Mouse (Mus musculus) intestine, postnatal 0 days (tissue): ENCODE measurements at regions not wholly inside any gene's neighbourhood (a gene's known extent, or its start where the extent isn't known, plus 50 kb on each side); places are given as distances from the start of the nearest gene placed in this dataset.

Experiments used
- ATAC-seq: fragments of 200-750 bp; cut with Nextera tagmentation; 2 replicates; pipeline ENCODE4 v1.8.0; 2017; ENCODE audit warnings: mild to moderate bottlenecking, moderate TSS enrichment, moderate library complexity
- H3K27ac ChIP-seq: fragments of 300-500 bp; sonication (generic); 2 replicates; pipeline ENCODE4 v1.5.1; 2014; ENCODE audit warnings: mild to moderate bottlenecking, low read depth, low read length, moderate library complexity
- H3K27me3 ChIP-seq: fragments of 300-500 bp; sonication (generic); replicated peaks from 2 replicates; pipeline ENCODE4 v1.6.1; 2014; ENCODE audit warnings: low read length, mixed read lengths; ENCODE audit not compliant: control insufficient read depth, insufficient read depth
- H3K36me3 ChIP-seq: fragments of 300-500 bp; sonication (generic); 2 replicates; pipeline ENCODE4 v1.6.1; 2014; ENCODE audit warnings: mild to moderate bottlenecking, moderate library complexity; ENCODE audit not compliant: control insufficient read depth, insufficient read depth
- H3K4me1 ChIP-seq: fragments of 300-500 bp; sonication (generic); replicated peaks from 2 replicates; pipeline ENCODE4 v1.6.1; 2014; ENCODE audit warnings: antibody characterized with exemption, low read length, mixed read lengths; ENCODE audit not compliant: control insufficient read depth, insufficient read depth
- H3K4me2 ChIP-seq: fragments of 300-500 bp; sonication (generic); replicated peaks from 2 replicates; pipeline ENCODE4 v1.6.1; 2014; ENCODE audit warnings: low read depth, mild to moderate bottlenecking, moderate library complexity
- H3K4me3 ChIP-seq: fragments of 300-500 bp; sonication (generic); 2 replicates; pipeline ENCODE4 v1.5.1; 2014; ENCODE audit warnings: low read depth, low read length
- H3K9ac ChIP-seq: fragments of 300-500 bp; sonication (generic); 2 replicates; pipeline ENCODE4 v1.6.1; 2014; ENCODE audit warnings: mild to moderate bottlenecking, low read depth, low read length
- H3K9me3 ChIP-seq: fragments of 300-500 bp; sonication (generic); 2 replicates; pipeline ENCODE4 v1.6.1; 2016; ENCODE audit warnings: mixed run types; ENCODE audit not compliant: control insufficient read depth
- CTCF ChIP-seq: sonication (generic); IDR thresholded peaks from 2 replicates; pipeline ENCODE4 v1.5.1; 2016; ENCODE audit warnings: low read depth, mild to moderate bottlenecking, control low read depth, antibody characterized with exemption, moderate library complexity
- WGBS: fragments of 180-500 bp; shearing (Covaris S2); extraction: QIAGEN DNeasy Blood & Tissue Kit; methylation state at CpG from one replicate; pipeline ENCODE4 v1.1.7; 2014; 5-methylcytosine and 5-hydroxymethylcytosine counted together

- Histone ChIP-seq H3K4me3 (no peak overlapping the region), H3K36me3 (no peaks in the 10 kb centered on the region), H3K27me3 (no peaks in the 10 kb centered on the region), H3K9ac (no peak overlapping the region), H3K27ac (no peak overlapping the region), H3K4me2 (no peak overlapping the region), H3K9me3 (no peaks in the 10 kb centered on the region), H3K4me1 (no peaks in the 10 kb centered on the region)
- TF ChIP-seq CTCF, result no peak
- no peak for ATAC-seq
- 73% methylated on average over 5 of the region's 5 CpGs for whole genome bisulfite sequencing
These were observed 207.5 kb upstream of the Stac start for GRCm38 (mm10) chr9:111897626-111898025.

- no peak for ATAC-seq
- TF ChIP-seq CTCF, result no peak
- Histone ChIP-seq H3K4me3 (no peak overlapping the region), H3K27ac (no peak overlapping the region), H3K36me3 (no peaks in the 10 kb centered on the region), H3K4me2 (no peak overlapping the region), H3K27me3 (no peaks in the 10 kb centered on the region), H3K9ac (no peak overlapping the region), H3K9me3 (no peaks in the 10 kb centered on the region), H3K4me1 (no peaks in the 10 kb centered on the region)
- 65% methylated on average over 2 of the region's 2 CpGs for WGBS
These were observed 189.6 kb upstream of the Stac start for GRCm38 (mm10) chr9:111879710-111880109.

DNA sequence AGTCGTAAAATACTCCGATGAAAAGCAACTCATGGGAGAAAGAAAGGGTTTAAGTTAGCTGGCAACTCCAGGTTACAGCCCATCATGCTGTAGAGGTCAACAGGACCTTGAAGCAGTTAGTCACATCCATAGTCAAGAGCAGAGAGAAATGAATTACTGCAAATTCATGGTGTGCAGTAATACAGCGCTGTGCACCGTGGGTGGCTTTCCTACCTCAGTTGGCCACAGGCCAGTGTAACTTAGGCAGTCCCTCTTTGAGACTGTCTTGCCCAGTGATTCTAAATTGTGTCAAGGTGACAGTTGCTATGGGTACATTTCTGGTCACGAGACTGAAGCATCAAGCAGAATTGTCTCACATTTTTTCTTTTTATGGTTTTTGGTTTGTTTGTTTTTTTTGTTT lies 186.7 kb upstream of the Stac start:
- Histone ChIP-seq H3K9me3 (no peaks in the 10 kb centered on the region), H3K4me1 (no peaks in the 10 kb centered on the region), H3K4me2 (no peak overlapping the region), H3K9ac (no peak overlapping the region), H3K36me3 (no peaks in the 10 kb centered on the region), H3K27ac (no peak overlapping the region), H3K27me3 (no peaks in the 10 kb centered on the region), H3K4me3 (no peak overlapping the region)
- no peak for ATAC-seq
- 75% methylated on average over 5 of the region's 5 CpGs for WGBS
- TF ChIP-seq CTCF, result no peak

DNA sequence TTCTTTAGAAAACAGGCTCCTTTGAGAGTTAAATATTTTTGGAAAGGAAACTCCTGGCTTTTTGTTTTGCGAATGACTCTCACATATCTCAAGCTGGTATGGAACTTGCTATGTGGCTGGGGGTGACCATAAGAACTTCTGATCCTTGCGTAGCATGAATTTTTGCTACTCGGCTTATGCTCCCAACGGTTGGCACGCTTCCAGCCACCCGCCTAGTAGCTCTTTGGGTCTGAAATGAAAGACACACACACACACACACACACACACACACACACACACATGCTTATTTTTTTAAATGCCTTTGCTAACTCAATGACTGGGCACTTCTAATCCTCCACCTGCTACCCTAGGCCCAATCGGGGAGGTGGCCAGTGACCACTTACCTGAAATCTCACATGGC lies 180.3 kb upstream of the Stac start:
- no peak overlapping the region for H3K4me2 ChIP-seq
- WGBS, result 84% methylated on average over 7 of the region's 7 CpGs
- no peak for ATAC-seq

DNA sequence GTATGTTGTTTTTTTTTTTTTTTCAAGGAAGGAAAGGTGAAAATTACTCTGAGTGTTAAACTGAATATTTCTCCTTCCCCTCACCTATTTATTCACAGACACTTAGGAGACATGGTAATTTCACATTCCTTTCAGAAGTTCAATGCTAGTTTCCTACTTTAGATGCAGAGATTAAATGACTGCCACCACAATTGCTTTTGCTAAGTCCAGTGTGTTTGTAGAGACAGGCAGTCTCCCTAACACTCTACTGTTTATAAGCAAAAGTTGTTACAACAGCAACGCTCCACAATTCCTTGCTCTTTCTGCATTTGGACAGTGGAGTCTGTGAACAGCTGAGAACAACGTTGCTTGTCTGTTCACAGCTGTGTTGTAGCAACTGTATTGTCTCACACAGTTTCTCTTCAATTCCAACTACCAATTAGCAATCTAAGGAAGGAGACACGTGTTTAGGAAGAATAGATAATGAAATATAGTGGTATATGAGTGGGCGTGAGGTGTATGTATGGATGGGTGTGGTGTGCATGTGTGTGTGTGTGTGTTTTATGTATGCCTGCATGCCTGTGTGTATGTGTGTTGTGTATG lies 179.7 kb upstream of the Stac start:
- Histone ChIP-seq H3K27me3 (no peaks in the 10 kb centered on the region), H3K4me2 (no peak overlapping the region), H3K4me1 (no peaks in the 10 kb centered on the region), H3K9ac (no peak overlapping the region), H3K27ac (no peak overlapping the region), H3K4me3 (no peak overlapping the region), H3K9me3 (no peaks in the 10 kb centered on the region), H3K36me3 (no peaks in the 10 kb centered on the region)
- no peak for TF ChIP-seq CTCF
- WGBS, result 71% methylated on average over 4 of the region's 4 CpGs
- no peak for ATAC-seq

More for the DNA sequence above, 180.3 kb upstream of the Stac start:
- Histone ChIP-seq H3K4me1 (no peaks in the 10 kb centered on the region), H3K4me3 (no peak overlapping the region), H3K27ac (no peak overlapping the region), H3K9me3 (no peaks in the 10 kb centered on the region), H3K36me3 (no peaks in the 10 kb centered on the region), H3K9ac (no peak overlapping the region), H3K27me3 (no peaks in the 10 kb centered on the region)
- no peak for TF ChIP-seq CTCF

GRCm38 (mm10) chr9:111858051-111858450 lies 167.9 kb upstream of the Stac start:
- no peak for TF ChIP-seq CTCF
- Histone ChIP-seq H3K4me1 (no peaks in the 10 kb centered on the region), H3K4me3 (no peak overlapping the region), H3K27ac (no peak overlapping the region), H3K4me2 (no peak overlapping the region), H3K9ac (no peak overlapping the region), H3K36me3 (no peaks in the 10 kb centered on the region), H3K27me3 (no peaks in the 10 kb centered on the region), H3K9me3 (no peaks in the 10 kb centered on the region)
- ATAC-seq, result no peak
- 68% methylated on average over 2 of the region's 2 CpGs for WGBS

DNA sequence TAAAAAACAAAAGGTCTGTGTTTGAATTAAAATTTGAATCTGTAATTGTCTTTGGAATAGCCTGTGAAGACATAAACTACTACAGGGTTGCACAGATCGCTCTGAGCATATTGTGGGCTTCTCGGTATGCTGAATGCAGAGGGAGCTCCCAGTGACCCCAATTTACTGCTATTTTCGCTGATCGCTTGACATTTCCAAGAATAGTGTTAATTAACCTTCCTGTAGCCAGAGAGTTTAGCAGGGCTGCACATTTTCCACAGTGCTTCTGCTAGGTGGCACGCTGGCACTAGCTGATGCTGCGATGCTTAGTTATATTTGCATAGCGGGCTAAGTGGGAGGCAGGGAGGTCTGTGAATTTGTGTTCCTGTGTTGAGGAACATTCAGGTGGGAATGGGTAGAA lies 164.8 kb upstream of the Stac start:
- no peak for ATAC-seq
- Histone ChIP-seq H3K36me3 (no peaks in the 10 kb centered on the region), H3K4me3 (no peak overlapping the region), H3K9ac (no peak overlapping the region), H3K4me1 (no peaks in the 10 kb centered on the region), H3K9me3 (no peaks in the 10 kb centered on the region), H3K27me3 (no peaks in the 10 kb centered on the region), H3K4me2 (no peak overlapping the region), H3K27ac (no peak overlapping the region)
- TF ChIP-seq CTCF, result no peak
- 83% methylated on average over 7 of the region's 7 CpGs for whole genome bisulfite sequencing
